8 mouse cellular contexts compared by ENCODE assay signal in genomic region chr9:16214731-16215681, GRCm38 (mm10).
A peak's percentile ranks its signal among the peaks of the same experiment; 100 is the strongest.
DNase-seq lines count a peak whose midpoint lies in the region; ATAC-seq and TF ChIP-seq lines count a peak whose summit lies in the region.

No protein-coding gene starts in this region.

- ATAC-seq in neural tube, embryonic 11.5 days (ENCODE audit: insufficient read depth, low FRiP score, low TSS enrichment), result peak; percentile 69
- no peak for ATAC-seq in embryonic facial prominence, embryonic 15.5 days (ENCODE audit: insufficient number of reproducible peaks, low FRiP score, low TSS enrichment, low read depth)
- peak; percentile 94 for ATAC-seq in kidney, embryonic 15.5 days (replicated peaks; ENCODE audit: low FRiP score)
- peak; percentile 92 for ATAC-seq in liver, embryonic 12.5 days
- peak; percentile 71 for ATAC-seq in midbrain, postnatal 0 days (ENCODE audit: low FRiP score)
- peak; percentile 88 for ATAC-seq in stomach, embryonic 15.5 days (ENCODE audit: insufficient read depth, low FRiP score, low read depth)

- H3K27me3 ChIP-seq in neural tube, embryonic 11.5 days (ENCODE audit: control insufficient read depth, insufficient read depth, low read length), result no peaks in the 10 kb centered on the region
- H3K27me3 ChIP-seq in embryonic facial prominence, embryonic 15.5 days, result no peaks in the 10 kb centered on the region
- H3K27me3 ChIP-seq in heart, embryonic 10.5 days (ENCODE audit: insufficient read depth, poor library complexity, severe bottlenecking), result no peaks in the 10 kb centered on the region
- no peaks in the 10 kb centered on the region for H3K27me3 ChIP-seq in kidney, embryonic 15.5 days
- H3K27me3 ChIP-seq in liver, embryonic 12.5 days (replicated peaks), result no peaks in the 10 kb centered on the region
- no peaks in the 10 kb centered on the region for H3K27me3 ChIP-seq in midbrain, postnatal 0 days (ENCODE audit: insufficient read depth, low read length)
- H3K27me3 ChIP-seq in stomach, embryonic 15.5 days (replicated peaks), result no peaks in the 10 kb centered on the region

- H3K4me3 ChIP-seq in neural tube, embryonic 11.5 days (ENCODE audit: low read depth, low read length), result no peak overlapping the region
- H3K4me3 ChIP-seq in embryonic facial prominence, embryonic 15.5 days (replicated peaks), result no peak overlapping the region
- H3K4me3 ChIP-seq in heart, embryonic 10.5 days, result no peak overlapping the region
- H3K4me3 ChIP-seq in kidney, embryonic 15.5 days (replicated peaks), result no peak overlapping the region
- H3K4me3 ChIP-seq in liver, embryonic 12.5 days, result no peak overlapping the region
- no peak overlapping the region for H3K4me3 ChIP-seq in midbrain, postnatal 0 days (ENCODE audit: low read depth, low read length)
- no peak overlapping the region for H3K4me3 ChIP-seq in stomach, embryonic 15.5 days (replicated peaks)

- peak; percentile 51 for DNase-seq in neural tube, embryonic 11.5 days (ENCODE audit: low spot score)
- no peak for DNase-seq in neural tube, embryonic 10.5 days (ENCODE audit: extremely low spot score, low spot score)
- DNase-seq in heart, embryonic 10.5 days (ENCODE audit: low spot score), result peak; percentile 91
- DNase-seq in midbrain, postnatal 0 days (ENCODE audit: low spot score), result peak; percentile 75

- H3K9ac ChIP-seq in neural tube, embryonic 11.5 days (ENCODE audit: low read length), result no peak overlapping the region
- no peak overlapping the region for H3K9ac ChIP-seq in embryonic facial prominence, embryonic 15.5 days
- no peak overlapping the region for H3K9ac ChIP-seq in kidney, embryonic 15.5 days
- no peak overlapping the region for H3K9ac ChIP-seq in liver, embryonic 12.5 days
- no peak overlapping the region for H3K9ac ChIP-seq in midbrain, postnatal 0 days (replicated peaks; ENCODE audit: low read length, poor library complexity, severe bottlenecking)
- no peak overlapping the region for H3K9ac ChIP-seq in stomach, embryonic 15.5 days

- H3K4me1 ChIP-seq in neural tube, embryonic 11.5 days (ENCODE audit: control insufficient read depth, insufficient read depth, low read length), result peaks cover 6% of the 10 kb centered on the region
- no peaks in the 10 kb centered on the region for H3K4me1 ChIP-seq in embryonic facial prominence, embryonic 15.5 days
- H3K4me1 ChIP-seq in heart, embryonic 10.5 days, result peaks cover 30% of the 10 kb centered on the region
- peaks cover 27% of the 10 kb centered on the region for H3K4me1 ChIP-seq in kidney, embryonic 15.5 days
- peaks cover 52% of the 10 kb centered on the region for H3K4me1 ChIP-seq in liver, embryonic 12.5 days
- H3K4me1 ChIP-seq in midbrain, postnatal 0 days (ENCODE audit: insufficient read depth, low read length), result no peaks in the 10 kb centered on the region
- H3K4me1 ChIP-seq in stomach, embryonic 15.5 days, result 0 out of 2 replicates have a peak, but pooled peaks cover 3% of the 10 kb centered on the region

- no peak for TF ChIP-seq CTCF in midbrain, postnatal 0 days (IDR thresholded peaks at IDR 0.05)

- no peaks in the 10 kb centered on the region for H3K9me3 ChIP-seq in neural tube, embryonic 11.5 days (ENCODE audit: control insufficient read depth, low read length)
- no peaks in the 10 kb centered on the region for H3K9me3 ChIP-seq in embryonic facial prominence, embryonic 15.5 days (replicated peaks)
- no peaks in the 10 kb centered on the region for H3K9me3 ChIP-seq in heart, embryonic 10.5 days
- H3K9me3 ChIP-seq in kidney, embryonic 15.5 days (replicated peaks), result no peaks in the 10 kb centered on the region
- H3K9me3 ChIP-seq in liver, embryonic 12.5 days (replicated peaks), result no peaks in the 10 kb centered on the region
- no peaks in the 10 kb centered on the region for H3K9me3 ChIP-seq in midbrain, postnatal 0 days (ENCODE audit: low read length)
- no peaks in the 10 kb centered on the region for H3K9me3 ChIP-seq in stomach, embryonic 15.5 days

- no peak overlapping the region for H3K4me2 ChIP-seq in neural tube, embryonic 11.5 days (ENCODE audit: low read depth)
- H3K4me2 ChIP-seq in embryonic facial prominence, embryonic 15.5 days (replicated peaks), result no peak overlapping the region
- no peak overlapping the region for H3K4me2 ChIP-seq in kidney, embryonic 15.5 days
- peak overlapping the region; percentile 36 for H3K4me2 ChIP-seq in liver, embryonic 12.5 days
- no peak overlapping the region for H3K4me2 ChIP-seq in midbrain, postnatal 0 days (ENCODE audit: low read depth, low read length, poor library complexity, severe bottlenecking)
- H3K4me2 ChIP-seq in stomach, embryonic 15.5 days, result no peak overlapping the region

- 58% methylated on average over 7 of the region's 7 CpGs for WGBS in neural tube, embryonic 11.5 days
- 55% methylated on average over 7 of the region's 7 CpGs for WGBS in embryonic facial prominence, embryonic 15.5 days
- 27% methylated on average over 7 of the region's 7 CpGs for WGBS in heart, embryonic 10.5 days
- 52% methylated on average over 7 of the region's 7 CpGs for WGBS in kidney, embryonic 15.5 days
- whole genome bisulfite sequencing in liver, embryonic 12.5 days (ENCODE audit: insufficient replicate concordance), result 12% methylated on average over 7 of the region's 7 CpGs
- 51% methylated on average over 7 of the region's 7 CpGs for WGBS in midbrain, postnatal 0 days
- WGBS in stomach, embryonic 15.5 days, result 33% methylated on average over 7 of the region's 7 CpGs

- H3K36me3 ChIP-seq in neural tube, embryonic 11.5 days (ENCODE audit: control insufficient read depth, insufficient read depth, low read length), result no peaks in the 10 kb centered on the region
- H3K36me3 ChIP-seq in embryonic facial prominence, embryonic 15.5 days, result no peaks in the 10 kb centered on the region
- no peaks in the 10 kb centered on the region for H3K36me3 ChIP-seq in heart, embryonic 10.5 days
- H3K36me3 ChIP-seq in kidney, embryonic 15.5 days, result no peaks in the 10 kb centered on the region
- no peaks in the 10 kb centered on the region for H3K36me3 ChIP-seq in liver, embryonic 12.5 days
- H3K36me3 ChIP-seq in midbrain, postnatal 0 days (ENCODE audit: insufficient read depth, low read length), result no peaks in the 10 kb centered on the region
- no peaks in the 10 kb centered on the region for H3K36me3 ChIP-seq in stomach, embryonic 15.5 days

- peak overlapping the region; percentile 23; the same call in 1 of the 2 replicates for H3K27ac ChIP-seq in neural tube, embryonic 11.5 days (ENCODE audit: low read depth, low read length)
- 0 out of 2 replicates have a peak overlapping the region, but pooled peaks have one; percentile 23 for H3K27ac ChIP-seq in embryonic facial prominence, embryonic 15.5 days (replicated peaks)
- H3K27ac ChIP-seq in heart, embryonic 10.5 days, result peak overlapping the region; percentile 59; the same call in 1 of the 2 replicates
- peak overlapping the region; percentile 72 for H3K27ac ChIP-seq in kidney, embryonic 15.5 days
- H3K27ac ChIP-seq in liver, embryonic 12.5 days, result peak overlapping the region; percentile 82
- no peak overlapping the region for H3K27ac ChIP-seq in midbrain, postnatal 0 days (ENCODE audit: low read depth, low read length)
- H3K27ac ChIP-seq in stomach, embryonic 15.5 days, result 0 out of 2 replicates have a peak overlapping the region, but pooled peaks have one; percentile 28
